Mouse (Mus musculus) lung, adult 2 months (tissue): ENCODE data around the gene Tap2.

Source experiments
- CTCF ChIP-seq: fragments of 200-500 bp; IDR thresholded peaks from 2 replicates; pipeline ENCODE4 v1.5.1; 2011; ENCODE audit warnings: mild to moderate bottlenecking, low read length, control low read depth; ENCODE audit not compliant: insufficient read depth
- POLR2A ChIP-seq: fragments of 200-500 bp; IDR thresholded peaks from 2 replicates; pipeline ENCODE4 v1.6.1; 2011; ENCODE audit warnings: low read depth, mild to moderate bottlenecking, control low read depth, low read length, borderline replicate concordance; ENCODE audit errors: extremely low read depth

DNA sequence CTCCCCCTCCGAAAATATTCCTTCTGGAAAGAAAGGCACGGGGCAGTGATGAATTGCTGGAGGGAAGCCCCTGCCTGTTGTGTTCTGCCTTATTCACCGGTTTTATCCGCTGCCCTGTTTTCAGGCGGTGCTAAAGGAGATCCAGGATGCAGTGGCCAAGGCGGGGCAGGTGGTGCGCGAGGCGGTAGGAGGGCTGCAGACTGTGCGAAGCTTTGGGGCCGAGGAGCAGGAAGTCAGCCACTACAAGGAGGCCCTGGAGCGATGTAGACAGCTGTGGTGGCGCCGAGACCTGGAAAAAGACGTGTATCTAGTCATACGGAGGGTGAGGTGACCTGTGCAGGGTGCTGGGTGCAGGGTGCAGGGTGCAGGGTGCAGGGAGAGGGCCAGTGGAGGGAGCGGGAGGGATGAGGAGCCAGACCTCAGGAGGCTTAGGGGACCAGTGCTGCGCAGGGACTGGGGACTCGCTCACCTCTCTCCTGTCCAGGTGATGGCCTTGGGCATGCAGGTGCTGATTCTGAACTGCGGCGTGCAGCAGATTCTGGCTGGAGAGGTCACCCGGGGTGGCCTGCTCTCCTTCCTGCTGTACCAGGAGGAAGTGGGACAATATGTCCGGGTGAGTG, 8.5 kb downstream of the Tap2 start:
- no peak for TF ChIP-seq POLR2A
- TF ChIP-seq CTCF = no peak
